Mouse (Mus musculus): ENCODE measurements around the gene Fam120b. TPM values are rescaled to one million over a fixed set of nuclear protein-coding genes. Genes with fewer than 3 reads are reported as not detected.

The Fam120b gene
- polyA plus RNA-seq, 1 experiment from 2014 or later, result 30.7 TPM

DNA sequence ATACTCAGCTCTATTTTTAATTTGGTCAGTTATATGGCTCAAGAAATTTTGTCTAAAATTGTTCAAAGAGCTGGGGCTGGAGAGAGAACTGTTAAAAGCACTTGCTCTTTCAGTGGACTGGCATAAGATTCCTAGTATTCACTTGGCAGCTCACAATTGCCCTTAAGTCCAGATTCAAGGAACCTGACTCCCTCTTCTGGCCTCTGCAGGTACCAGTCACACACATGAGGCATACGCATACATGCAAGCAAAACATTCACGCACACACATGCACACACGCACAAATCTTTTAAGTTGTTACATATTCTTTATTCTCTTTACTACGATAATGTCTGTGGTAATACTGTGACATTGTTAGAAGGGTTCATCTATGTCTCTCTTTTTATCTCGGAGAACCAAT, 12.6 kb upstream of the Fam120b start:
- Histone ChIP-seq H3K27ac (no peak overlapping the region), H3K36me3 (no peaks in the 10 kb centered on the region), H3K27me3 (ENCODE audit: insufficient read depth, poor library complexity, severe bottlenecking) (peaks cover 64% of the 10 kb centered on the region), H3K4me1 (replicated peaks) (peaks cover 50% of the 10 kb centered on the region), H3K9me3 (no peaks in the 10 kb centered on the region), H3K4me3 (no peak overlapping the region)
- no peak for DNase-seq (ENCODE audit: low spot score)
- 93% methylated on average over 5 of the region's 5 CpGs for WGBS

DNA sequence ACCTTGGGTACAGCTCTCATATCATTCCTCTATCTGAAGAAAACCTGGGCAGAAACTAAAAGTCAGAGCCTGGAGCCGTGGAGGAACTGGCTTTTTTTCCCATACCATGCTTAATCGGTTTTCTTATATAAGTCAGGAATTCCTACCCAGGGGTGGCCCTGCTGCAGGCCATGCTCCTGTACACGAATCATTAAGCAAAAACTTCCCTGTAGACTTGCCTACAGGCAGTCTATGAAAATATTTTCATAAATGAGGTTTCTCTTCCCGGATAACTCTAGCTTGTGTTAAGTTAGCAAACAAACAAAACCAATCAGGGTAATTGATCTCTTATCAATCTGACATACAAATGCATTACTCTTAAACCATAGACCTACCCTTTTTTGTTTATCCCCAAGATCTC, 7.1 kb upstream of the Fam120b start:
- peaks cover 18% of the 10 kb centered on the region for H3K27me3 ChIP-seq (ENCODE audit: insufficient read depth, poor library complexity, severe bottlenecking)
- H3K4me1 ChIP-seq (replicated peaks), result no peaks in the 10 kb centered on the region
- H3K36me3 ChIP-seq, result no peaks in the 10 kb centered on the region
- H3K27ac ChIP-seq, result no peak overlapping the region
- 80% methylated on average over 4 of the region's 4 CpGs for WGBS
- no peak for DNase-seq (ENCODE audit: low spot score)
- H3K4me3 ChIP-seq, result no peak overlapping the region
- no peaks in the 10 kb centered on the region for H3K9me3 ChIP-seq

DNA sequence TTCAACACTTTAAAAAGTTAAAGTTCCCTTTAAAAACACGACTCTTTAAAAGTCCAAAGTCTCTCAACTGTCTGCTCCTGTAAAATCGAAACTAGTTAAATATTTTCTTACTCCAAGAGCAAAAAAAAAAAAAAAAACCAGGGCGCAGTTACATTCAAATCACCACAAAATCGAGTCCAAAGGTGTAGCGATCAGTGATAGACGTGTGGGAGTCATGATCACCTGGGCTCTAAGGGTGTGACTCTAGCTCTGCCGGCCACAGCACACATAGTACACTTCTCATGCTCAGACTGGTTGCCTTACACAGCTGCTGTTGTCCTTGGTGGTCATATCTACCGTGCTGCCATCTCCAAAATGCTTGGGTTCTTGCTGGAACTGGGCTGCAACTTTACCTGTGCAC, 6.6 kb upstream of the Fam120b start:
- H3K9me3 ChIP-seq, result no peaks in the 10 kb centered on the region
- H3K27ac ChIP-seq, result no peak overlapping the region
- H3K4me3 ChIP-seq, result no peak overlapping the region
- 82% methylated on average over 8 of the region's 8 CpGs for WGBS
- peaks cover 18% of the 10 kb centered on the region for H3K27me3 ChIP-seq (ENCODE audit: insufficient read depth, poor library complexity, severe bottlenecking)
- DNase-seq (ENCODE audit: low spot score), result no peak
- H3K36me3 ChIP-seq, result no peaks in the 10 kb centered on the region
- no peaks in the 10 kb centered on the region for H3K4me1 ChIP-seq (replicated peaks)

DNA sequence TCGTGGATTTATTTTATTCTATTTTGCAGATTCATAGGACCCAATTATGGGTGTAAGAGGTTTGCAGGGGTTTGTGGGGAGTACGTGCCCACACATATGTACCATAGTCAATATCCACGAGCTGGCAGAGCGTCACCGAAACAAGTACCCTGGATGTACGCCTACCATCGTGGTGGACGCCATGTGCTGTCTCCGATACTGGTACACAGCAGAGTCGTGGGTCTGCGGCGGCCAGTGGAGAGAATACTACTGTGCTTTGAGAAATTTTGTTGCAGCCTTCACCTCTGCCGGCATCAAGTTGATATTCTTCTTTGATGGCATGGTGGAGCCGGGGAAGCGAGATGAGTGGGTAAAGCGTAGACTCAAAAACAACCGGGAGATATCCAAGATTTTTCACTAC, 5.7 kb downstream of the Fam120b start:
- H3K27ac ChIP-seq, result no peak overlapping the region
- H3K9me3 ChIP-seq, result no peaks in the 10 kb centered on the region; the same call in 1 of the 2 replicates
- H3K4me1 ChIP-seq (replicated peaks), result peaks cover 14% of the 10 kb centered on the region
- DNase-seq (ENCODE audit: low spot score), result no peak
- no peaks in the 10 kb centered on the region for H3K27me3 ChIP-seq (ENCODE audit: insufficient read depth, poor library complexity, severe bottlenecking)
- WGBS, result 96% methylated on average over 17 of the region's 17 CpGs
- no peak overlapping the region for H3K4me3 ChIP-seq
- H3K36me3 ChIP-seq, result peaks cover 53% of the 10 kb centered on the region

DNA sequence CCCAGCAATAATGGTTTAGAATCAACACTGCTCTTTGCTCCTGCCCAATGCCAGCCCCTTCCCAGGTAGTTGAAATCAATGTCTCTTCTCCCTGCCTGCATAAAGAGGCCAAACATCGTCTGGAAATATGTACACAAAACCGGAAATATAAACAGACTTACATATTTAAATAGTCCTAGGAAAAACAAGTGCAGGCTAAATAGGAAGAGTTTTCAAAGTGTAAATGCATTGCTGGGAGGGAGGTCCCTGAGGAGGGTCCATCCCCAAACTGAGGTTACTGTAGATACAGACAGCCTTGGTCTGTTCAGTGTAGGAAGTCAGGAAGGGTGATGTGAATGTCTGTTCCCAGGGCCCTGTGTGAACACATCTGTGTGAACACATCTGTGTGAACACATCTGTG, 10.6 kb downstream of the Fam120b start:
- WGBS, result 92% methylated on average over 2 of the region's 2 CpGs
- Histone ChIP-seq H3K27ac (no peak overlapping the region), H3K27me3 (ENCODE audit: insufficient read depth, poor library complexity, severe bottlenecking) (no peaks in the 10 kb centered on the region), H3K36me3 (peaks cover 100% of the 10 kb centered on the region), H3K4me3 (no peak overlapping the region), H3K4me1 (replicated peaks) (no peaks in the 10 kb centered on the region), H3K9me3 (no peaks in the 10 kb centered on the region; the same call in 1 of the 2 replicates)
- DNase-seq (ENCODE audit: low spot score), result no peak

DNA sequence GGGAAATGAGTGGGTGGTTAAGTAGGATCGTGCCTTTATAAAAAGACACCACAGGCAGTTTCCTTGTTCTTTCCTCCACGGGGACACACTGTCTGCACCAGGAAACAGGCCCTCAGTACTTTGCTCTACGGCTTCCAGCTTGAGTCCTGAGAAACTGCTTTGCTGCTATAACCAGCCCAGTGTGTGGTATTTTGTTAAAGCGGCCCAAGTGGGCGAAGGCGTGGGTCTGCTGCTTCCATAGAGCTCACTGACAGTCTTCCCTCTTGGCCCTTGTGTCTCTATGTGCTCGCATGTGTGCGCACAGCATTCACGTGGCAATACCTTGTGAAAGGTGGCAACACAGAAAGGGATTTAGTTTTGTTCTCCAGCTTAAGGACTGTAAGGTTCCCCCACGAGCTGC, 13.3 kb downstream of the Fam120b start:
- H3K36me3 ChIP-seq, result peaks cover 93% of the 10 kb centered on the region
- whole genome bisulfite sequencing, result 85% methylated on average over 10 of the region's 10 CpGs

DNA sequence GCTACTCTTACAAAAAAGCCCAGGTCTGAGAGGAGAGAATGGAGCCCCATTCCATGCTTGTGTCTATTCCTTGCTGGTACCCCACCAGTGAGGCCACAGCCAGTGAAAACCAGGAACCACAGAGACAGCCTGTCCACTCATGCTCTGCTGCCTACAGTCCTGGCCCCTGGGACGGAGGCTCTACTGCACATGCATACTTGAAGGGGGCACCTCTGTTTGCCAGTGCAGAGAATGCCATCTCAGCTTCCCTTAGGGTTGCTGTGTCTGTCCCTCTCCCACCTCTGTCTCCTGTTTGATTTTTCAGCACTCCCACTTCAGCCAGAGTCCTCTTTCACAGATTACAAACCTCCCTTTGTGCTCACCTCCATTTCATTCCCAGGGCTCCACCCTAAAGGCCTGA, 14.9 kb downstream of the Fam120b start:
- H3K27ac ChIP-seq, result no peak overlapping the region
- H3K27me3 ChIP-seq (ENCODE audit: insufficient read depth, poor library complexity, severe bottlenecking), result no peaks in the 10 kb centered on the region
- 85% methylated on average over 1 of the region's 1 CpGs for WGBS
- H3K36me3 ChIP-seq, result peaks cover 93% of the 10 kb centered on the region
- H3K9me3 ChIP-seq, result no peaks in the 10 kb centered on the region
- DNase-seq (ENCODE audit: low spot score), result no peak
- H3K4me1 ChIP-seq (replicated peaks), result no peaks in the 10 kb centered on the region
- no peak overlapping the region for H3K4me3 ChIP-seq

More for the DNA sequence above, 13.3 kb downstream of the Fam120b start:
- Histone ChIP-seq H3K4me3 (no peak overlapping the region), H3K4me1 (replicated peaks) (no peaks in the 10 kb centered on the region), H3K27me3 (ENCODE audit: insufficient read depth, poor library complexity, severe bottlenecking) (no peaks in the 10 kb centered on the region), H3K27ac (no peak overlapping the region), H3K9me3 (no peaks in the 10 kb centered on the region)
- no peak for DNase-seq (ENCODE audit: low spot score)

DNA sequence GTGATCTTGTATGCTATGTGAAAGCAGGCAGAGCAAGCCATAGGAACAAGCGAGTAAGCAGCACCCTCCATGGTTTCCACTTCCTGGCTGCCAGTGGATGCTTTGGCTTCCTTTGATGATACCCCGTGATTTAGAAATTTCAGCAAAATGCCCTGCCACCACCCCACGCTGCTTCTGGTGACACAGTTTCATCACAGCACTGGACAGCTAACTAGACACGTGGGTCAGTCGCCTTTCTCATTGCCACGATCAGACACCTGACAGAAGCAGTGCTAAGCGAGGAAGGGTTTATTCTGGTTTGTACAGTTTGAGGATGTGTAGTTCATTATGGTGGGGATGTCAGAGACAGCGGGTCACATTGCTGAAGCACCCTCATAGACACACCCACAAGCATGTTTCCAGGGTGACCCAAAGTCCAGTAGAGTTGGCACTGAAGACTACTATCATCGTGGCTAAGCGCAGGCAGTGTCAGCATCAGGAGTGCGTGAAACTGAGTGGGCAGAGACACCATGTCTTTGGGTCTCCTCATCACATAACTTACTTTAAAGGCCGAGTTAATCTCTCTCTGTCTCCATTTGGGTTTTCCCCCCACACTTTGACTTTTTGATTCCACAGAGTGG, 20.7 kb downstream of the Fam120b start:
- DNase-seq (ENCODE audit: low spot score), result no peak
- no peak overlapping the region for H3K4me3 ChIP-seq
- H3K36me3 ChIP-seq, result peaks cover 93% of the 10 kb centered on the region
- H3K4me1 ChIP-seq (replicated peaks), result no peaks in the 10 kb centered on the region
- WGBS, result 92% methylated on average over 12 of the region's 12 CpGs
- no peak overlapping the region for H3K27ac ChIP-seq
- no peaks in the 10 kb centered on the region for H3K9me3 ChIP-seq
- H3K27me3 ChIP-seq (ENCODE audit: insufficient read depth, poor library complexity, severe bottlenecking), result no peaks in the 10 kb centered on the region

DNA sequence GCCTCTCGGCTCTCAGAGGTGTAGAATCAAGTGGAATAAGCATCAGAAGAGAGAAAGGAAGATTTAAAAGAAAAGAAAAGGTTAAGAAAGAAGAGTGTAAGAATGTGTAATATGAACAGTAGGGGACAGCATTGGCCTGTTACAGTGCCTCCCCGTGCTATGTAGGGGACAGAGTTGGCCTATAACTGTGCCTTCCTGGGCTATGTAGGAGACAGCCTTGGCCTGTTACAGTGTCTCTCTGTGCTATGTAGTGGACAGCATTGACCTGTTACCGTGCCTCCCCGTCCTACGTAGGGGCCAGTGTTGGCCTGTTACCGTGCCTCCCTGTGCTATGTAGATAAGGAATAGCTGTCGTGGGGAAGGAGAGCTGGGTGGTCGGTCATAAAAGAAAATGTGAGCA, 23.5 kb downstream of the Fam120b start:
- Histone ChIP-seq H3K4me1 (replicated peaks) (no peaks in the 10 kb centered on the region), H3K27me3 (ENCODE audit: insufficient read depth, poor library complexity, severe bottlenecking) (no peaks in the 10 kb centered on the region), H3K36me3 (peaks cover 100% of the 10 kb centered on the region), H3K9me3 (0 out of 2 replicates have a peak, but pooled peaks cover 3% of the 10 kb centered on the region), H3K4me3 (no peak overlapping the region), H3K27ac (no peak overlapping the region)
- 90% methylated on average over 8 of the region's 8 CpGs for WGBS
- no peak for DNase-seq (ENCODE audit: low spot score)

DNA sequence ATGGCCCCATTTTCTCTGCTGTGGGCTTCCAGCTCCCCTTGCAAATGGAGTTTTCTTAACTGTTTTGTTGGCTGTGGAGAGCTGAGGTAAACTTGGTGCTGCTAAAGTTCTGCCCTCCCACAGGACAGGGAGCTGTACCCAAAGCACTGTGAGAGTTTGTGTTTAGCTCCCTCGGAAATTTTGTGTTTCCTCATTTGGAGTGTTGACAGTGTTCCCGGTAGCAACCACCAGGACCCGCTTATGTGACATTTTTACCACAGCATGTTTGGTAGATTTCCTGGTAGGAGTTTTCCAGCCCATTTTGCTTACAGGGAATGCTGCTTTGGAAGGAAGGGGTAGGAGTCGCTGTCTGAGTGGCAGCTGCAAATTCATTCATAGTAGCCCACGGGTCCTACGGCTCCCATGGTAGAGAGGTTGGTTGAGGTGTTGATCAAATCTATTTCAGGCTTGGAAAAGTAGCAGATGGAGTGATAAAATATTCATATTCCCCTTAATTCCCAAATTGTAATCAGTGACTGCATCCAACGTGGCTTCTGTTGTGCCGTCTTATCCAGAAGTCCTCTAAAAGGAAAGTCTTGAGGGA, 24.1 kb downstream of the Fam120b start:
- H3K4me1 ChIP-seq (replicated peaks), result no peaks in the 10 kb centered on the region
- 0 out of 2 replicates have a peak, but pooled peaks cover 3% of the 10 kb centered on the region for H3K9me3 ChIP-seq
- H3K27ac ChIP-seq, result no peak overlapping the region
- 91% methylated on average over 8 of the region's 8 CpGs for WGBS
- H3K27me3 ChIP-seq (ENCODE audit: insufficient read depth, poor library complexity, severe bottlenecking), result no peaks in the 10 kb centered on the region
- DNase-seq (ENCODE audit: low spot score), result no peak
- no peak overlapping the region for H3K4me3 ChIP-seq
- peaks cover 100% of the 10 kb centered on the region for H3K36me3 ChIP-seq

DNA sequence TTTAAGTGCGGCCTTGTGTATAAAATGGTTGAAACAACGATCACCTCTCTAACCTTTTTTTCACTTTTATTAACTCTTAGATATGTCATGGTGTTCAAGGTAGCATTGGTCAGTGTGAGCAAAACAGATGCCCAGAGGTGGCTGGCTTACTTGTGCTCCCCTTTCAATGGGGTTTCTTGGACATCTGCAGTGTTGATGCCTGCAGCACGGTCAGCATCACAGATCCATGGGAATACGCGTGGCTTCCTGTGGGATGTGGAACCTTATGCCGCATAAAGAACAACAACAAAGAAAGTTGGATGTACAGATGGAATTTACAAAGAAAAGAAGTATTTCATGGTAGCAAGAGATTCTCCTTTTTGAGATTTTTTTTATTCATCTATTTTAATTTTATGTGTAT, 25.4 kb downstream of the Fam120b start:
- Histone ChIP-seq H3K4me1 (replicated peaks) (no peaks in the 10 kb centered on the region), H3K36me3 (peaks cover 100% of the 10 kb centered on the region), H3K4me3 (no peak overlapping the region), H3K9me3 (0 out of 2 replicates have a peak, but pooled peaks cover 3% of the 10 kb centered on the region), H3K27me3 (ENCODE audit: insufficient read depth, poor library complexity, severe bottlenecking) (no peaks in the 10 kb centered on the region), H3K27ac (no peak overlapping the region)
- 97% methylated on average over 6 of the region's 6 CpGs for WGBS
- DNase-seq (ENCODE audit: low spot score), result no peak

DNA sequence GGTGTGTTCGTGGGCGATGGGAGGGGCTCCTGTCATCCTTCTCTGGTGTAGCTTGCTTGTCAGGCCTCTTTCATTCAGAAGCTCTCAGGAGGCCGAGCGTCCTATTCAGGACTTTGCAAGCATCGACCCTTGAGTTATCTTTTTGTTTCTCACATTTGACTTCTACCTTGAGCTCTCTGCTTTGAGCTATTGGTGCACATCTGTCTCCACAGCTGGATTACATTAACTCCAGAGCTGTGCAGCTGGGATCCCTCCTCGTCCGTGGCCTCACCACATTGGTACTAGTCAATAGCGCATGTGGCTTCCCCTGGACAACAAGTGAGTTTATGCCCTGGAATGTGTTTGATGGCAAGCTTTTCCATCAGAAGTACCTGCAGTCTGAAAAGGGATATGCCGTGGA, 26.7 kb downstream of the Fam120b start:
- peaks cover 99% of the 10 kb centered on the region for H3K36me3 ChIP-seq
- no peaks in the 10 kb centered on the region for H3K27me3 ChIP-seq (ENCODE audit: insufficient read depth, poor library complexity, severe bottlenecking)
- WGBS, result 88% methylated on average over 9 of the region's 9 CpGs
- no peak overlapping the region for H3K4me3 ChIP-seq
- H3K4me1 ChIP-seq (replicated peaks), result no peaks in the 10 kb centered on the region
- H3K27ac ChIP-seq, result no peak overlapping the region
- DNase-seq (ENCODE audit: low spot score), result no peak
- H3K9me3 ChIP-seq, result 0 out of 2 replicates have a peak, but pooled peaks cover 3% of the 10 kb centered on the region

DNA sequence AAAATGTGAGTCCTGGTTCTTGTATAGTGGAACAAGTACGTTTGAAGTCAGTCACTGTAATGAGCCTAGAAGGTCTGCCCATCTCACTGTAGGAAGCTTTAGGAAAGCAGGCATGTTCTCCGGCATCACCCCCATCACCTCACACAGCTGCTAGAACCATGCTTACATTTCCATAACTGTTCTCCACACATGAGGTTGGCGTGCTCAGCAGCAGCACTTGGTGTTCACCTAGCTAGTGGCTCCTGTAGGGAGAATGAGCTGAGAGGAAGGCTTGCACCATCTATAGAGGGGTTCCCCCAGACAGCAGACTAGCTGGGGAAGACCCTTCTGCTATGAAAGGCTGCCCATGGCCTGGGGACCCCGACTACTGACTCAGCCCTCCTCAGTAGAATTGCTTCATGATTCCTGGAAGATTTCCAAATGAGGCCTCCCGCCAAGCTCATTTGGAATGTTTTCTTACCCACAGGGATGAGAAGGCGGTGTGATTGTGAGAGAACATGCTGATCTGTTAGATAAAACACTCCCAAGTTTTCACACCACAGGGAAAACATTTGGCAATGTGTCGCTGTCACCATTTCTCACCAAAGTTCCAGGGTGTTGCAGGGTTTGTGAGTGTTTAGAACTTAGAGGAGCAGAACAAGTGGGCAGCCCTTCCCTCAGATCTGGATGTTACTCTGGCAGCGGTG, 27.2 kb downstream of the Fam120b start:
- Histone ChIP-seq H3K4me1 (replicated peaks) (no peaks in the 10 kb centered on the region), H3K27me3 (ENCODE audit: insufficient read depth, poor library complexity, severe bottlenecking) (no peaks in the 10 kb centered on the region), H3K36me3 (peaks cover 99% of the 10 kb centered on the region), H3K27ac (no peak overlapping the region), H3K9me3 (0 out of 2 replicates have a peak, but pooled peaks cover 3% of the 10 kb centered on the region), H3K4me3 (no peak overlapping the region)
- WGBS, result 88% methylated on average over 8 of the region's 8 CpGs
- DNase-seq (ENCODE audit: low spot score), result no peak

All from hindbrain, embryonic 10.5 days (tissue).